Mouse (Mus musculus) embryonic facial prominence, embryonic 11.5 days (tissue): ENCODE data around the gene Agap1. TPM values are rescaled to one million over a fixed set of nuclear protein-coding genes. Genes with fewer than 3 reads are reported as not detected.

Source experiments
- ATAC-seq: fragments of 200-750 bp; cut with Nextera tagmentation; replicated peaks from 2 replicates; pipeline ENCODE4 v1.8.0; 2017; ENCODE audit warnings: low read depth; ENCODE audit not compliant: insufficient number of reproducible peaks, low FRiP score, low TSS enrichment
- DNase-seq: peaks from one replicate; pipeline ENCODE4 v3.0.0-alpha.2; 2015; ENCODE audit warnings: low spot score
- H3K27ac ChIP-seq: fragments of 300-500 bp; sonication (generic); replicated peaks from 2 replicates; pipeline ENCODE4 v1.5.1; 2014; ENCODE audit warnings: mild to moderate bottlenecking, low read depth, low read length, control low read depth
- H3K27me3 ChIP-seq: fragments of 300-500 bp; sonication (generic); 2 replicates; pipeline ENCODE4 v1.6.1; 2014; ENCODE audit warnings: mild to moderate bottlenecking, low read length, moderate library complexity, mixed read lengths; ENCODE audit not compliant: control insufficient read depth, insufficient read depth
- H3K36me3 ChIP-seq: fragments of 300-500 bp; sonication (generic); replicated peaks from 2 replicates; pipeline ENCODE4 v1.6.1; 2014; ENCODE audit warnings: low read depth, mild to moderate bottlenecking, low read length, moderate library complexity, mixed read lengths; ENCODE audit not compliant: control insufficient read depth, insufficient read depth
- H3K4me1 ChIP-seq: fragments of 300-500 bp; sonication (generic); 2 replicates; pipeline ENCODE4 v1.6.1; 2014; ENCODE audit warnings: low read length, mixed read lengths; ENCODE audit not compliant: control insufficient read depth, insufficient read depth
- H3K4me2 ChIP-seq: fragments of 300-500 bp; sonication (generic); 2 replicates; pipeline ENCODE4 v1.6.1; 2014; ENCODE audit warnings: low read depth, mild to moderate bottlenecking, control low read depth, low read length, moderate library complexity
- H3K4me3 ChIP-seq: fragments of 300-500 bp; sonication (generic); 2 replicates; pipeline ENCODE4 v1.5.1; 2014; ENCODE audit warnings: low read depth, low read length, control low read depth
- H3K9ac ChIP-seq: fragments of 300-500 bp; sonication (generic); replicated peaks from 2 replicates; pipeline ENCODE4 v1.6.1; 2014; ENCODE audit warnings: mild to moderate bottlenecking, control low read depth, low read length
- H3K9me3 ChIP-seq: fragments of 300-500 bp; sonication (generic); replicated peaks from 2 replicates; pipeline ENCODE4 v1.6.1; 2016; ENCODE audit warnings: mild to moderate bottlenecking, low read length, inconsistent platforms, mixed read lengths; ENCODE audit not compliant: control insufficient read depth
- WGBS: fragments of 180-500 bp; shearing (Covaris S2); extraction: QIAGEN DNeasy Blood & Tissue Kit; methylation state at CpG from one replicate; pipeline ENCODE4 v1.1.7; 2014; 5-methylcytosine and 5-hydroxymethylcytosine counted together
- polyA plus RNA-seq: library from polyadenylated mRNA; unstranded; fragments of >200 nt; fragmentation: Nextera tagmentation; extraction: Ambion mirVana; gene quantifications from 2 replicates; pipeline ENCODE4 v1.2.1, GENCODE M21; 2014

The Agap1 gene
- polyA plus RNA-seq, 1 experiment from 2014 or later: 15.4 TPM

DNA sequence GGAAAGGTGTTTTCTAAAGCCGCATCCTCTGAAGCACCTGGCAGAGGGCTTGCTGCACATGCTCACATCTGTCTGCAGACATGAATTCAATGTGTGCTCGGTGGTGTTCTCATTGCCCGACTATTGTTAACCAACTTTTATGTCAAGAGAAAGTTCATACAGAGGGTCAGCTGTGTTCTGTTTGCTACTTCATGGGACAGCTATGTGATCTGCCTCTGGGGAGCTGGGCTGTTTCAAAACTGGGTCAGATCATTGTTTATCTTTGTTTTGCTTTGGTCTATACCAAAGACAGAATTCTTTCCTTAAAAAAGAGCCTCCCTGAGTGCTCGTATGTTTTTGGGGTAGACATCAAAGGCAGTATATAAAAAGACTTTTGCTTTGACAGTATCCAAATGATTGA, 89.5 kb downstream of the Agap1 start:
- no peaks in the 10 kb centered on the region for H3K27me3 ChIP-seq
- H3K36me3 ChIP-seq: no peaks in the 10 kb centered on the region
- WGBS: 86% methylated on average over 4 of the region's 4 CpGs
- ATAC-seq: no peak
- no peak overlapping the region for H3K27ac ChIP-seq
- DNase-seq: no peak
- no peaks in the 10 kb centered on the region for H3K9me3 ChIP-seq
- H3K4me1 ChIP-seq: peaks cover 12% of the 10 kb centered on the region
- H3K4me3 ChIP-seq: no peak overlapping the region
- no peak overlapping the region for H3K9ac ChIP-seq
- H3K4me2 ChIP-seq: no peak overlapping the region

DNA sequence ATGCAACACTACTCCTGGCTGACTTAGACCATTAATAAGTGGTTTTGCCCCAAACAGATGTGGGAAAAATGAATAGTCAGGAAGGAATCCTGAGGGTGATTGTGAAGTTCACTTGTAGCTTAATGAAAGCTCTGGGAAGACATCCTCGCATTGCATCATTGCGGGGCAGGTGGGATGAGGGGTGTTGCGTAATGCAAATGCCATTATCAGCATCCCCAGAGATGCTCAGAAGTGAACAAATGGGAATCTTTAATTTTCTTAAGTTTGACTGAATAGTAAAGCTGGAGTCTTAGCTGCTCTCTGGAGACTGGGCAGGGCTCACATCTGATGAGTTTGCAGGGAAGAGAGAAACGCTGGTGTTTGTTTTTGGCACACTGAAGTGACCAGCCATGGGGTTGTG, 90.5 kb downstream of the Agap1 start:
- no peak overlapping the region for H3K27ac ChIP-seq
- H3K36me3 ChIP-seq: no peaks in the 10 kb centered on the region
- DNase-seq (no peak), ATAC-seq (no peak)
- no peaks in the 10 kb centered on the region for H3K9me3 ChIP-seq
- WGBS: 82% methylated on average over 4 of the region's 4 CpGs
- peaks cover 12% of the 10 kb centered on the region for H3K4me1 ChIP-seq
- H3K27me3 ChIP-seq: no peaks in the 10 kb centered on the region
- H3K9ac ChIP-seq: no peak overlapping the region
- no peak overlapping the region for H3K4me3 ChIP-seq
- H3K4me2 ChIP-seq: no peak overlapping the region

DNA sequence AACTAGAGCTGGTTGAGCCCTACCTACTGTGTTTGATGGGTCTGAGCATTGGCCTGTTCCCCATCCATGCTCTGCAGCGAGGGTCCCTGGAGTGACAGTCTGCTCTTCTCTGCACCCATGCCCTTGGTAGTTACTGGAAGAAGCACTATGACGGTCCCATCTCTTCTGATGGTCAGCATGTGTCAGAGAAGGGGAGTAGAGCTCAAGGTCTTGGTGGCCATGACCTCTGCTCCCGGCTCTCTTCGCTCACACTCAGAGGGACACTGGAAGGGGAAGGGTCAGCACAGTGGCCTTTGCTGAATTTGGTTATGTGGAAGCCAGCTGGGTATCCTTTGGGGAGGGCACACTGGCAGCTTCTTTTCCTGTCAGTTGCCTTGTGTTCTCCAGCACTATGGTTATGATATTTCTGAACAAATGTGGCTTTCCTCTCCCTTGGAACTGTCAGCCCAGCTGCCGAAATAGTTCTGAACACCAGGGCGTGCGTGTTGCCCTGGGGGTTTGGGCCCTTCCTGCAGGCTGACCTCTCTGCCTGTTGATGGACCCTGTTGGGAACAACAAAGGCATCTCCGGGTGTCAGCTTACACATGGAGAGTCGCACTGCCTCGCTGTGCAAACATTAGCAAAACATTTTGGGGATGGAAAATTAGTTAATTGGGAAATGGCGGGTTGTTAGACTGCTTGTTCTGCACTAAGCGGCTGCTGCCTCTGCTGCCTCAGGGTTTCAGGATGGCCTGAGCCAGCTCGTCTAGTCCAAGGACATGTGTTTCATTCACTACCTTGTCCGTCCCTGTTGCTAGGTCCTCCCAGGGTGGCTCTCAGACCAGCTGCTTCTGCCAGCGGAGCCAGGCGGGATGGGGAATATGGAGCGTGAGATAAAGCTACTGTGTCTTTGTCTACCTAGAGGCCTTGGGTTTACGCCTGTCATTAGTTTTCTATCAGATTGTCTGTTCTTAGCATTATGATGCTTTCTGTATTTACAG, 93.2 kb downstream of the Agap1 start:
- WGBS: 29% methylated on average over 18 of the region's 18 CpGs
- H3K27ac ChIP-seq: no peak overlapping the region

DNA sequence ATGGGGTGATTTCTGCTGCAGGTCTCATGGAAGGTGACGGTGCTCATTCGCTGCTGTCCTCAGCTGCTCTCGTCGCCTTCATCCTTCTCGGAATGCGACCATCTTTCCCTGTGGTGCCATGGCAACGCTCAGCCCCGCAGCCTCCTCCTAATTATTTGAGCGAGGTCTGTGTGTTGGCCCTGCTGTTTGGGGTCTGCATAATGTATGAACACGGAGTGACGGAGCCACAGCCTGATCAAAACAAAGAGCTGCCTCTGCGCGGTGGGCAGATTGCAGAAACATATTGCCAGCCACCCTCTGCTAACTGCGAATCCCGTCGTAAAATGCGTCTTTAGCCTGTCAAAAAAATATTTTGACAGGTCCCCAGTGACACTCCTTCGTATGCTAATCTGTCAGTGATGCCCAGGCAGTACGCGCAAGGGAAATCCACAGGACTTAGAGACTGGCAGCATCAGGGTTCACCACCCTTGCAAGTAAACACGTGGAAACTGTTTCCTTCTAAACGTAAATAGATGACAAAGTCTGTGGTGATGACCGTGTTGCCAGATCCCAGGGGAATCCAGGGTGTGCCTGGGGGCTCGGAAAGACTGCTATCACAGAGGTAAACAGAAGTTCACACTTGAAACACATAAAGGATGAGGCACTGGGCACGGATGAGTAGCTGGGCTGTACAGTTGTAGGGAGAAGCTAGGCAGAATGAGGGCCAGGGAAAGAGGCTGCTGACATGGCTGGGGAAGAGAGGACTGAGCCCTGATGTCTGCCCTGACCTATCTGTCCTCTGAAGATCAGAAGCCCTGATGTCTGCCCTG, 95.7 kb downstream of the Agap1 start:
- Histone ChIP-seq H3K4me1 (peaks cover 12% of the 10 kb centered on the region), H3K9ac (peak overlapping the region; percentile 13), H3K9me3 (no peaks in the 10 kb centered on the region), H3K27ac (no peak overlapping the region), H3K4me2 (no peak overlapping the region), H3K27me3 (no peaks in the 10 kb centered on the region), H3K36me3 (no peaks in the 10 kb centered on the region), H3K4me3 (no peak overlapping the region)
- WGBS: 51% methylated on average over 25 of the region's 25 CpGs
- DNase-seq: peak; percentile 43
- peak; percentile 75 for ATAC-seq

More for the DNA sequence above, 93.2 kb downstream of the Agap1 start:
- Histone ChIP-seq H3K4me3 (no peak overlapping the region), H3K4me2 (peak overlapping the region; percentile 7; the same call in 1 of the 2 replicates), H3K36me3 (no peaks in the 10 kb centered on the region), H3K9me3 (no peaks in the 10 kb centered on the region), H3K9ac (peak overlapping the region; percentile 9; the same call in 1 of the 2 replicates), H3K27me3 (no peaks in the 10 kb centered on the region), H3K4me1 (peaks cover 12% of the 10 kb centered on the region)
- DNase-seq (peak; percentile 42), ATAC-seq (no peak)

DNA sequence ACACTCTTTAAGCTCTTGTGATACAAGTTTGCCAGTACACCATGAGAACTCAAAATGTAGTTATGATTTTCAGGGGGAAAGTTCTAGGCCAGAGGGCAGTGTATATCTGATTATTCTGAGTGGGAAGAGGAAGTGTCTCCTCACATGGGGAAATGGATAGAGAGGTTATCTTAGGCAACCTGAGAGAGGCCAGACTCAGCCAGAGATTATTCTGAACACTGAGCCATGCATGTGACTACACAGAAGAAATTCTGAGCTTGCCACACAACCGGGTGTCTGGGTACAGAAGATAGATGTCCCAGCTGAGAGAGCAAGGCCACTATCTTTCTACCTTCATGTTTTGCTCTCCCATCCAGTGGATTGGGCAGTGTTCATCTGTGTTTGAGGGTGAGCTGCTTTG, 97.9 kb downstream of the Agap1 start:
- WGBS: 86% methylated on average over 1 of the region's 1 CpGs
- Histone ChIP-seq H3K9me3 (no peaks in the 10 kb centered on the region), H3K4me1 (peaks cover 7% of the 10 kb centered on the region), H3K27ac (no peak overlapping the region), H3K9ac (no peak overlapping the region), H3K4me2 (no peak overlapping the region), H3K27me3 (no peaks in the 10 kb centered on the region), H3K36me3 (no peaks in the 10 kb centered on the region), H3K4me3 (no peak overlapping the region)
- DNase-seq (no peak), ATAC-seq (no peak)

DNA sequence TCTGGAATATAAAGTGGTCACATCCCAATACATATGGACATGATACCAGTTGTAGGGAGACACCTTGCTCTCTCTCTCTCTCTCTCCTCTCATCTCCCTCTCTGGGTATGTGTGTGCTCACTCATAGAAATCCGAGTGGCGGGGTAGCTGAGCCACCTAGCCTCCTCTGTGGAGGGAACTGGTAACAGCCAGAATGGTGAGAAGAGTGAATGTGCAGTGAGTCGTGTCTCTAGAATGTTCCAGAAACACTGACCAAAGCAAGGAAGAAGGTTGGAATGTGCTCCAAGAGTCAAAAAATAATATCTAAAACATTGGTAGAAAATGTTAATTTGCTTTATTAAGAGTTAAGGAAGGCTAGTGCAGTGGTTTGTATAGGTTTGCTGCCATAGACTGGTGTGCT, 99.2 kb downstream of the Agap1 start:
- DNase-seq (no peak), ATAC-seq (no peak)
- Histone ChIP-seq H3K9me3 (no peaks in the 10 kb centered on the region), H3K27ac (no peak overlapping the region), H3K4me2 (no peak overlapping the region), H3K9ac (no peak overlapping the region), H3K4me3 (no peak overlapping the region), H3K27me3 (no peaks in the 10 kb centered on the region), H3K36me3 (no peaks in the 10 kb centered on the region), H3K4me1 (no peaks in the 10 kb centered on the region)
- WGBS: 88% methylated on average over 3 of the region's 3 CpGs

DNA sequence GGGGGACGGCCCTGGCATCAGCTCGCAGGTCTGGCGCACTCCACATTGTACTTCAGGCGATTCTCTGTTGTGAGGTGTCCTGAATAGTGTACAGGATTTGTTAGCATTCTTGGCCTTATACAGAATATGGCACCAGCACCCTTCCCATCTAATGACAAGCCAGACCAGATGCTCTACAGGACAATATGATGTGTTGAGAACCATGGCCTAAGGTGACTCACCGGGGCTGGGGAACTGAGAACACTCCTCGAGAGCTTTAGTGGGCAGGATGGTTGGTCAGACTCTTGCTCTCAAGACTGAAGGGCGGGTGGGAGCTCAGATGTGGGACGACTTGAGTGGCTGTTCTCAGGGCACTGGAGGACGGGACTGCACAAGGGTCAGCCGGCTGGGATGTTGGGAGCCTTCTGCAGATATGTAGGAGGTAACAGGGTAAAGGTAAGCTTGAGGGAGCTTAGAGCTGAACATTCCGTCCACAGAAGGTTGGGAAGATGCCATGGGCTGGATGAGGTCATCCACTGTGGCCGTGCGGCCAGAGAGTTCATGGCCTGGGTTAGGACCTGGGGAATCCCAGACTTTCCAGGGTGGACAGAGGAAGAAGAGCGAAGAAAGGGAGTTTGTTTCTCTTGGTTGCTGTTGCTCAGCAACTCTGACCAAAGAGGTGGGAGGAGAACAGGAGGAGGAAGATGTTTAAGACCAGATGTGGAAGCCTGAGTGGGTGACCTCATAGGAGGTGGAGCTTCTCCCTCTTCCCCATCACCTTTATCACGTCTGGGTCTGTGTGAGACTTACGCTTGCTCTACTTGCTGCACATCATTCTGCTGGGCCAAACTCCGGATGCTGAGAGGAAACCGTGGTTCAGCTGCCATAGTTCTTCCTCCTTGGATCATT, 100.6 kb downstream of the Agap1 start:
- no peak overlapping the region for H3K27ac ChIP-seq
- H3K4me3 ChIP-seq: no peak overlapping the region
- H3K36me3 ChIP-seq: no peaks in the 10 kb centered on the region
- H3K4me2 ChIP-seq: no peak overlapping the region
- DNase-seq (no peak), ATAC-seq (no peak)
- no peaks in the 10 kb centered on the region for H3K4me1 ChIP-seq
- H3K9ac ChIP-seq: no peak overlapping the region
- no peaks in the 10 kb centered on the region for H3K27me3 ChIP-seq
- 84% methylated on average over 18 of the region's 18 CpGs for WGBS
- H3K9me3 ChIP-seq: no peaks in the 10 kb centered on the region
